Mouse (Mus musculus) bone marrow, adult 2 months (tissue): ENCODE measurements at regions not wholly inside any gene's neighbourhood (a gene's known extent, or its start where the extent isn't known, plus 50 kb on each side); places are given as distances from the start of the nearest gene placed in this dataset.

Experiments
- H3K27ac ChIP-seq: fragments of 200-500 bp; 2 replicates; pipeline ENCODE4 v1.5.1; 2012; ENCODE audit warnings: low read depth, mild to moderate bottlenecking, control low read depth, inconsistent platforms, low read length; ENCODE audit not compliant: control insufficient read depth, poor library complexity, insufficient read depth
- H3K4me1 ChIP-seq: fragments of 200-500 bp; 2 replicates; pipeline ENCODE4 v1.6.1; 2011; ENCODE audit warnings: low read length; ENCODE audit not compliant: control insufficient read depth, insufficient read depth
- H3K4me3 ChIP-seq: fragments of 200-500 bp; replicated peaks from 2 replicates; pipeline ENCODE3; 2011; ENCODE audit warnings: mild to moderate bottlenecking, low read depth, low read length, control low read depth; ENCODE audit not compliant: control insufficient read depth
- CTCF ChIP-seq: fragments of 200-500 bp; IDR thresholded peaks from 2 replicates; pipeline ENCODE4 v1.5.1; 2011; ENCODE audit warnings: low read length, control low read depth; ENCODE audit not compliant: control insufficient read depth, insufficient read depth
- POLR2A ChIP-seq: fragments of 200-500 bp; IDR thresholded peaks from 2 replicates; pipeline ENCODE4 v1.6.1; 2011; ENCODE audit warnings: low read depth, mild to moderate bottlenecking, control low read depth, low read length, borderline replicate concordance; ENCODE audit not compliant: control insufficient read depth
- WGBS: fragments of 180-500 bp; shearing (Covaris S2); methylation state at CpG from one replicate; pipeline ENCODE4 v1.1.7; 2018; 5-methylcytosine and 5-hydroxymethylcytosine counted together

- Histone ChIP-seq H3K27ac (peak overlapping the region; percentile 7; the same call in 1 of the 2 replicates), H3K4me3 (no peak overlapping the region), H3K4me1 (no peaks in the 10 kb centered on the region; the same call in 1 of the 2 replicates)
- 69% methylated on average over 6 of the region's 6 CpGs for WGBS
- TF ChIP-seq CTCF, result no peak
- TF ChIP-seq POLR2A, result no peak
Observed at GRCm38 (mm10) chr15:62042924-62043504, 1120.2 kb upstream of the A1bg start.
